Comparison of ENCODE assay signal across 29 mouse cellular contexts in genomic region chr4:85348079-85348643, GRCm38 (mm10).
DNase-seq lines count a peak whose midpoint lies in the region; ATAC-seq and TF ChIP-seq lines count a peak whose summit lies in the region.
"Had no signal": no experiment of that assay in that cellular context is flagged by ENCODE, and none has a peak within 500 bp of the region (broad histone marks: within the 10 kb centered on the region; RNA-seq: fewer than 3 reads in every experiment).

No protein-coding gene starts in this region.

- no peak for DNase-seq in embryonic facial prominence, embryonic 14.5 days (ENCODE audit: low spot score)
- DNase-seq in embryonic facial prominence, embryonic 10.5 days (ENCODE audit: low spot score), result no peak
- no peak for DNase-seq in layer of hippocampus, adult 2 months (ENCODE audit: low spot score in 2 of 2)
- no peak for DNase-seq in layer of hippocampus, adult 8-10 months (ENCODE audit: low spot score in 2 of 2)
- DNase-seq in ES-E14 (ENCODE audit: low read depth, low spot score), result peak; percentile 15
- no peak for DNase-seq in testis, postnatal 10 days (ENCODE audit: low spot score)
- DNase-seq: adrenal gland, adult 2 months; adrenal gland, postnatal 36 days; cerebellum, adult 9-10 months; embryo, embryonic 11 days; gastrocnemius, adult 2 months; heart, adult 2 months; kidney, adult 9 months; kidney, postnatal 10 days; left cerebral cortex, postnatal 4 days; liver, embryonic 13.5 days; lung, adult 18-20 months had no signal

- no peak overlapping the region for H3K9ac ChIP-seq in embryonic facial prominence, embryonic 14.5 days (ENCODE audit: low read depth, low read length)
- H3K9ac ChIP-seq in ES-E14 (ENCODE audit: insufficient read depth, low read depth, low read length, poor library complexity, severe bottlenecking), result no peak overlapping the region
- no peak overlapping the region for H3K9ac ChIP-seq in forebrain, embryonic 16.5 days (replicated peaks; ENCODE audit: low read depth, low read length)
- H3K9ac ChIP-seq in liver, embryonic 12.5 days, result no peak overlapping the region
- H3K9ac ChIP-seq: embryonic facial prominence, embryonic 13.5 days; heart, embryonic 12.5 days; hindbrain, embryonic 14.5 days; liver, embryonic 13.5 days; neural tube, embryonic 12.5 days had no signal

- H3K4me2 ChIP-seq in embryonic facial prominence, embryonic 14.5 days (ENCODE audit: low read depth, low read length), result no peak overlapping the region
- no peak overlapping the region for H3K4me2 ChIP-seq in forebrain, embryonic 16.5 days (ENCODE audit: low read length)
- no peak overlapping the region for H3K4me2 ChIP-seq in liver, embryonic 12.5 days
- H3K4me2 ChIP-seq: embryonic facial prominence, embryonic 13.5 days; heart, embryonic 12.5 days; hindbrain, embryonic 14.5 days; liver, embryonic 13.5 days; neural tube, embryonic 12.5 days had no signal

- no peaks in the 10 kb centered on the region for H3K9me3 ChIP-seq in embryonic facial prominence, embryonic 14.5 days (ENCODE audit: control insufficient read depth, low read length)
- H3K9me3 ChIP-seq in embryonic facial prominence, embryonic 10.5 days, result no peaks in the 10 kb centered on the region
- H3K9me3 ChIP-seq in ES-E14 (ENCODE audit: control insufficient read depth, insufficient read depth, low read depth, low read length), result no peaks in the 10 kb centered on the region
- no peaks in the 10 kb centered on the region for H3K9me3 ChIP-seq in forebrain, embryonic 16.5 days (ENCODE audit: control insufficient read depth, low read length)
- H3K9me3 ChIP-seq in liver, embryonic 12.5 days (replicated peaks), result no peaks in the 10 kb centered on the region
- H3K9me3 ChIP-seq: embryonic facial prominence, embryonic 13.5 days; heart, embryonic 12.5 days; liver, embryonic 13.5 days; neural tube, embryonic 12.5 days had no signal

- TF ChIP-seq CTCF in layer of hippocampus, adult 2 months (conservative IDR thresholded peaks at IDR 0.05), result no peak

- H3K4me3 ChIP-seq in embryonic facial prominence, embryonic 14.5 days (ENCODE audit: low read depth, low read length), result no peak overlapping the region
- no peak overlapping the region for H3K4me3 ChIP-seq in embryonic facial prominence, embryonic 10.5 days
- no peak overlapping the region for H3K4me3 ChIP-seq in layer of hippocampus, adult 2 months
- no peak overlapping the region for H3K4me3 ChIP-seq in ES-E14 (ENCODE audit: insufficient read depth in 1 of 2, low read depth in 1 of 2, low read length in 2 of 2, poor library complexity in 1 of 2, severe bottlenecking in 1 of 2)
- H3K4me3 ChIP-seq in forebrain, embryonic 16.5 days (replicated peaks; ENCODE audit: low read length), result no peak overlapping the region
- no peak overlapping the region for H3K4me3 ChIP-seq in liver, embryonic 12.5 days
- H3K4me3 ChIP-seq: embryonic facial prominence, embryonic 13.5 days; erythroblast, embryonic 14.5 days; gastrocnemius, adult 2 months; heart, adult 2 months; heart, embryonic 12.5 days; liver, embryonic 13.5 days; myocyte; neural tube, embryonic 12.5 days had no signal

- H3K4me1 ChIP-seq in embryonic facial prominence, embryonic 14.5 days (ENCODE audit: control insufficient read depth, insufficient read depth, low read length), result no peaks in the 10 kb centered on the region
- no peaks in the 10 kb centered on the region for H3K4me1 ChIP-seq in embryonic facial prominence, embryonic 10.5 days
- no peaks in the 10 kb centered on the region for H3K4me1 ChIP-seq in ES-E14 (ENCODE audit: control insufficient read depth in 2 of 2, insufficient read depth in 2 of 2, low read length in 2 of 2, poor library complexity in 1 of 2)
- peaks cover 5% of the 10 kb centered on the region; the same call in 1 of the 2 replicates for H3K4me1 ChIP-seq in forebrain, embryonic 16.5 days (replicated peaks; ENCODE audit: control insufficient read depth, insufficient read depth, low read length)
- H3K4me1 ChIP-seq in liver, embryonic 12.5 days, result no peaks in the 10 kb centered on the region
- H3K4me1 ChIP-seq: embryonic facial prominence, embryonic 13.5 days; heart, embryonic 12.5 days; liver, embryonic 13.5 days; neural tube, embryonic 12.5 days had no signal

- WGBS in embryonic facial prominence, embryonic 14.5 days, result 73% methylated on average over 8 of the region's 8 CpGs
- 79% methylated on average over 8 of the region's 8 CpGs for WGBS in embryonic facial prominence, embryonic 10.5 days
- WGBS in forebrain, embryonic 16.5 days, result 33% methylated on average over 8 of the region's 8 CpGs
- 68% methylated on average over 8 of the region's 8 CpGs for WGBS in liver, embryonic 12.5 days (ENCODE audit: insufficient replicate concordance)

- H3K27me3 ChIP-seq in embryonic facial prominence, embryonic 14.5 days (replicated peaks; ENCODE audit: control insufficient read depth, insufficient read depth, low read length), result no peaks in the 10 kb centered on the region
- H3K27me3 ChIP-seq in embryonic facial prominence, embryonic 10.5 days (replicated peaks; ENCODE audit: low read depth, poor library complexity, severe bottlenecking), result no peaks in the 10 kb centered on the region
- no peaks in the 10 kb centered on the region for H3K27me3 ChIP-seq in forebrain, embryonic 16.5 days (replicated peaks; ENCODE audit: control insufficient read depth, insufficient read depth, low read length)
- H3K27me3 ChIP-seq in liver, embryonic 12.5 days (replicated peaks), result no peaks in the 10 kb centered on the region
- H3K27me3 ChIP-seq: embryonic facial prominence, embryonic 13.5 days; heart, embryonic 12.5 days; liver, embryonic 13.5 days; neural tube, embryonic 12.5 days had no signal

- no peak overlapping the region for H3K27ac ChIP-seq in embryonic facial prominence, embryonic 14.5 days (replicated peaks; ENCODE audit: low read depth, low read length)
- no peak overlapping the region for H3K27ac ChIP-seq in embryonic facial prominence, embryonic 10.5 days (replicated peaks)
- 0 out of 2 replicates have a peak overlapping the region, but pooled peaks have one; percentile 1 for H3K27ac ChIP-seq in layer of hippocampus, adult 2 months
- H3K27ac ChIP-seq in ES-E14 (ENCODE audit: insufficient read depth, low read depth, low read length, poor library complexity, severe bottlenecking), result peak overlapping the region; percentile 1; the same call in 1 of the 2 replicates
- H3K27ac ChIP-seq in forebrain, embryonic 16.5 days (ENCODE audit: low read length), result no peak overlapping the region; the same call in 1 of the 2 replicates
- H3K27ac ChIP-seq in liver, embryonic 12.5 days, result no peak overlapping the region
- H3K27ac ChIP-seq: embryonic facial prominence, embryonic 13.5 days; gastrocnemius, adult 2 months; heart, adult 2 months; hindbrain, embryonic 14.5 days; liver, embryonic 13.5 days; macrophage; neural tube, embryonic 12.5 days had no signal

- in situ Hi-C loops in ES-E14 (cut with MboI; ENCODE audit: low sequenced_read_pairs in 2 of 2, unreplicated experiment in 2 of 2), result no loop called here

- no peaks in the 10 kb centered on the region for H3K36me3 ChIP-seq in embryonic facial prominence, embryonic 14.5 days (ENCODE audit: control insufficient read depth, insufficient read depth, low read length)
- no peaks in the 10 kb centered on the region for H3K36me3 ChIP-seq in embryonic facial prominence, embryonic 10.5 days (replicated peaks)
- H3K36me3 ChIP-seq in ES-E14 (ENCODE audit: control insufficient read depth, insufficient read depth, low read length, poor library complexity, severe bottlenecking), result no peaks in the 10 kb centered on the region
- H3K36me3 ChIP-seq in forebrain, embryonic 16.5 days (ENCODE audit: control insufficient read depth, insufficient read depth), result no peaks in the 10 kb centered on the region
- H3K36me3 ChIP-seq in liver, embryonic 12.5 days, result no peaks in the 10 kb centered on the region
- H3K36me3 ChIP-seq: embryonic facial prominence, embryonic 13.5 days; heart, embryonic 12.5 days; liver, embryonic 13.5 days; neural tube, embryonic 12.5 days had no signal

- ATAC-seq in embryonic facial prominence, embryonic 14.5 days (ENCODE audit: low read depth), result peak; percentile 15; the same call in 1 of the 2 replicates
- ATAC-seq in forebrain, embryonic 16.5 days, result 0 out of 2 replicates have a peak, but pooled peaks have one; percentile 26
- no peak for ATAC-seq in liver, embryonic 12.5 days
- ATAC-seq: activated CD4-positive, CD25-positive, alpha-beta regulatory T cell, adult 4 months; intestine, postnatal 0 days; lung, postnatal 0 days had no signal

TF ChIP-seq in ES-E14, 5 proteins besides CTCF, POLR2A, EP300 and RAD21:
- TF ChIP-seq MAFK (IDR thresholded peaks at IDR 0.05; ENCODE audit: insufficient read depth, low read depth, low read length), result no peak
- TF ChIP-seq HCFC1 (IDR thresholded peaks at IDR 0.05; ENCODE audit: borderline replicate concordance, insufficient read depth, low read length), result no peak
- TF ChIP-seq ZC3H11A (IDR thresholded peaks at IDR 0.05; ENCODE audit: borderline replicate concordance, low read depth, low read length), result no peak
- TF ChIP-seq ZNF384 (IDR thresholded peaks at IDR 0.05; ENCODE audit: low read depth, low read length), result no peak
- no peak for TF ChIP-seq CHD2 (IDR thresholded peaks at IDR 0.05; ENCODE audit: low read depth, low read length)

Comparison
In these comparisons a context has a peak if more than half of its experiments do, and no peak if none do; other contexts are left out.
1. H3K27ac ChIP-seq: peak in layer of hippocampus, adult 2 months (single experiment) and ES-E14 (single experiment); none in embryonic facial prominence, embryonic 14.5 days (single experiment), embryonic facial prominence, embryonic 10.5 days (single experiment), forebrain, embryonic 16.5 days (single experiment) and liver, embryonic 12.5 days (single experiment).